Mouse (Mus musculus) adrenal gland, adult 10 weeks (tissue): Measurements from ENCODE around the gene B4galt3. TPM values are rescaled to one million over a fixed set of nuclear protein-coding genes. Genes with fewer than 3 reads are reported as not detected.

Experiments used
- polyA plus RNA-seq: library from polyadenylated mRNA; stranded (reverse); fragments of 350-450 nt; fragmentation: Illumina TruSeq; extraction: RNeasy Lipid Tissue Mini Kit (QIAGEN cat#74804); gene quantifications from one replicate; pipeline ENCODE4 v1.2.3, GENCODE M21; 2014; ENCODE audit warnings: low read depth, low replicate concordance

The B4galt3 gene
- 5.5 TPM for polyA plus RNA-seq

GRCm38 (mm10) chr1:171269848-171270572 lies at the start of gene B4galt3:
Gene B4galt3, plus strand, starts transcription at chr1:171270328.

GRCm38 (mm10) chr1:171222238-171223155 lies 47.6 kb upstream of the B4galt3 start, which contains the start of gene Tomm40l:
Gene Tomm40l, minus strand, starts transcription at chr1:171222514.

GRCm38 (mm10) chr1:171224857-171225256 lies 45.3 kb upstream of the B4galt3 start, which contains the start of gene Apoa2:
Gene Apoa2, plus strand, starts transcription at chr1:171225054.

GRCm38 (mm10) chr1:171234126-171234525 lies 36.0 kb upstream of the B4galt3 start, which contains the start of gene Fcer1g:
Gene Fcer1g, minus strand, starts transcription at chr1:171234365.

GRCm38 (mm10) chr1:171249913-171250600 lies 20.1 kb upstream of the B4galt3 start, which contains the start of gene Adamts4:
Gene Adamts4, plus strand, starts transcription at chr1:171250421.

GRCm38 (mm10) chr1:171250680-171251593 lies 19.2 kb upstream of the B4galt3 start, which contains the start of gene Ndufs2:
Gene Ndufs2, minus strand, starts transcription at chr1:171251388.

GRCm38 (mm10) chr1:171280916-171281527 lies 10.9 kb downstream of the B4galt3 start, which contains the start of gene Ppox:
Gene Ppox, minus strand, starts transcription at chr1:171281186.

GRCm38 (mm10) chr1:171287136-171288081 lies 17.3 kb downstream of the B4galt3 start, which contains the start of gene Usp21:
Gene Usp21, minus strand, starts transcription at chr1:171287991.

GRCm38 (mm10) chr1:171294298-171295062 lies 24.4 kb downstream of the B4galt3 start, which contains the start of gene Ufc1:
Gene Ufc1, minus strand, starts transcription at chr1:171295024.

Other genes with a start within 250 kb of the B4galt3 start
- 16.6 TPM for gene Fcgr3, start 205.4 kb upstream of the B4galt3 start, polyA plus RNA-seq
- 2.4 TPM for gene Cfap126, start 156.4 kb upstream of the B4galt3 start, polyA plus RNA-seq
- gene Sdhc, start 119.7 kb upstream of the B4galt3 start, polyA plus RNA-seq = 38.8 TPM
- gene Mpz, start 119.6 kb upstream of the B4galt3 start, polyA plus RNA-seq = 0.41 TPM
- gene Pcp4l1, start 74.1 kb upstream of the B4galt3 start, polyA plus RNA-seq = 23.7 TPM
- not detected for gene Nr1i3, start 56.4 kb upstream of the B4galt3 start, polyA plus RNA-seq
- gene Tomm40l, start 47.8 kb upstream of the B4galt3 start, polyA plus RNA-seq = 6.5 TPM
- not detected for gene Apoa2, start 45.3 kb upstream of the B4galt3 start, polyA plus RNA-seq
- 32.5 TPM for gene Fcer1g, start 36.0 kb upstream of the B4galt3 start, polyA plus RNA-seq
- gene Adamts4, start 19.9 kb upstream of the B4galt3 start, polyA plus RNA-seq = 1.7 TPM
- 150 TPM for gene Ndufs2, start 18.9 kb upstream of the B4galt3 start, polyA plus RNA-seq
- 7.0 TPM for gene Ppox, start 10.9 kb downstream of the B4galt3 start, polyA plus RNA-seq
- 17.7 TPM for gene Usp21, start 17.7 kb downstream of the B4galt3 start, polyA plus RNA-seq
- 132 TPM for gene Ufc1, start 24.7 kb downstream of the B4galt3 start, polyA plus RNA-seq
- gene Dedd, start 58.8 kb downstream of the B4galt3 start, polyA plus RNA-seq = 7.5 TPM
- gene Nit1, start 75.3 kb downstream of the B4galt3 start, polyA plus RNA-seq = 31.0 TPM
- 51.1 TPM for gene Pfdn2, start 75.3 kb downstream of the B4galt3 start, polyA plus RNA-seq
- gene Klhdc9, start 90.5 kb downstream of the B4galt3 start, polyA plus RNA-seq = not detected
- not detected for gene Nectin4, start 99.8 kb downstream of the B4galt3 start, polyA plus RNA-seq
- gene Arhgap30, start 118.6 kb downstream of the B4galt3 start, polyA plus RNA-seq = 3.5 TPM
- gene Usf1, start 141.0 kb downstream of the B4galt3 start, polyA plus RNA-seq = 2.9 TPM
- not detected for gene Tstd1, start 148.5 kb downstream of the B4galt3 start, polyA plus RNA-seq
- 20.3 TPM for gene F11r, start 167.2 kb downstream of the B4galt3 start, polyA plus RNA-seq
- gene Alyref2, start 233.2 kb downstream of the B4galt3 start, polyA plus RNA-seq = 2.4 TPM